Mouse (Mus musculus) thymus, adult 2 months (tissue): ENCODE results near the gene Pgp.

Experiments used
- CTCF ChIP-seq: fragments of 200-500 bp; IDR thresholded peaks from 2 replicates; pipeline ENCODE4 v1.5.1; 2012; ENCODE audit warnings: mild to moderate bottlenecking, control low read depth, low read length, moderate library complexity, borderline replicate concordance; ENCODE audit not compliant: control insufficient read depth, poor library complexity, insufficient read depth; ENCODE audit errors: extremely low read depth
- POLR2A ChIP-seq: fragments of 200-500 bp; IDR thresholded peaks from 2 replicates; pipeline ENCODE4 v1.6.1; 2012; ENCODE audit warnings: mild to moderate bottlenecking, low read length, control low read depth, moderate library complexity; ENCODE audit not compliant: control insufficient read depth, poor library complexity, insufficient read depth; ENCODE audit errors: extremely low read depth

- TF ChIP-seq POLR2A (0 out of 2 replicates have a peak, but pooled peaks have one; percentile 33), CTCF (no peak)
Observed at GRCm38 (mm10) chr17:24426471-24427169, 43.6 kb upstream of the Pgp start, which contains the start of gene Eci1.
